Mouse (Mus musculus): ENCODE data around the gene Cklf.
"Not testable (repeated sequence)": the region's sequence is repeated elsewhere in the genome, so short reads cannot be mapped to it uniquely, and the experiment has no call there.

Gene Cklf

GRCm38 (mm10) chr8:104250439-104251367, at the start of gene Cklf:
TSS of gene Cklf (plus strand) at chr8:104250861.
- peak; percentile 73 for DNase-seq

DNA sequence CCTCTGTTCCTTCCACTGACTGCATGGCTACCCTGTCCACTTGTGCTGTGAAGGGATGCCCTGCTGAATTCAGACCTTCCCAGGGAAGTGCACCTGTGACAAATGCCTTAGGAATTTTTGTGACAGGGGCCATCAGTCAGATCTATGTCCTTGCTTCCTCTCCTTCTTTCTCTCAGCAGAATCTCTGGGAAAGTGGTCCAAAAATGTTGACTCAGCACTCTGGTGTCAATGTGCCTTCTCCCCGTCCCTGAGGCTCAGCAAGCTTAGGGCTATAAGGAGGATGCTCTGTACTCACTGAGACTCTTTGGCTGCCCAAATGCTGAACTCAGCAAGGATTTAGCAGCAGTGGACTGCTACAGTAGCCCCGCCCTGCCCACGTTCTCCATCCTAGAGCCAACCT, 49.0 kb upstream of the Cklf start:
- no peak for DNase-seq

GRCm38 (mm10) chr8:104202320-104202719, 48.3 kb upstream of the Cklf start:
- no peak for DNase-seq

GRCm38 (mm10) chr8:104205292-104205691, 45.4 kb upstream of the Cklf start:
- DNase-seq = no peak

DNA sequence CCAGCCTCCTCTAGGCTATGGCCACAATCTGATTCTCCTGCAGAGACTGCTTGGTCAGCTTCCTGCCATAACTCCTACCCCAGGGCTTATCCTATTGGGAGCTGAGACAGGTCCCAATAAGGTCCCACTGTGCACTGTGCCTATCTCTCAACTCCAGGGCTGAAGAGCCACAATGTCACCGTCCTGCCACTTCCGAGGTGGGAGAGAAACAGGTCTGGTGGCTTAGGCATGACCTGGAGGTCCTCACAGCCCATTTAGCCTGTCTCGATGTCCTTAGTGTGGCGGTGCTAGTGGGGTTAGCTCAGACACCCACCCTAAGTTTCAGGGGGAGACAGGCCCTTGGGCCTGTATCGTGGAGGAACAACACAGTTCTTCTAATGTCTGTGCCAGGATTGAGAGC, 33.1 kb upstream of the Cklf start:
- DNase-seq = no peak

GRCm38 (mm10) chr8:104219079-104219478, 31.6 kb upstream of the Cklf start:
- no peak for DNase-seq

DNA sequence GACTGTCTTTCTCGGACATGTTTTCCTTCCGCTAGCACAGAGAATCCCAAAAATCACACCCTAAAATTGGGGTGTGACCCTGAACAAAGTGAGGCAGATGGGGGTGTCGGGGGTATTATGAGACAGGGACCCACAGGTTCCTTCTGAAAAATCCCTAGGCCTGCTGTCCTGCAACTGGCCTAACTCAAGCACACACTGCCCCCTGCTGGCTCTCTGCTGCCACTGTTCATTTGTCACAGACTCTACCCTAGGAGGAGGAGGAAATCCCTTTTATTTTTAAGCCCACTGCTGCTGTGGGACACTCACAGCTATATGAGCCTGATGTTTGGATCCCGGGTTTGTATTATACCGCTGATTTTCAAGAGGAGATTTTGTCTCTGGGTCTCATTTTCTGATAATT, 30.9 kb upstream of the Cklf start:
- DNase-seq = peak; percentile 43

GRCm38 (mm10) chr8:104227048-104227447, 23.6 kb upstream of the Cklf start:
- DNase-seq = no peak

DNA sequence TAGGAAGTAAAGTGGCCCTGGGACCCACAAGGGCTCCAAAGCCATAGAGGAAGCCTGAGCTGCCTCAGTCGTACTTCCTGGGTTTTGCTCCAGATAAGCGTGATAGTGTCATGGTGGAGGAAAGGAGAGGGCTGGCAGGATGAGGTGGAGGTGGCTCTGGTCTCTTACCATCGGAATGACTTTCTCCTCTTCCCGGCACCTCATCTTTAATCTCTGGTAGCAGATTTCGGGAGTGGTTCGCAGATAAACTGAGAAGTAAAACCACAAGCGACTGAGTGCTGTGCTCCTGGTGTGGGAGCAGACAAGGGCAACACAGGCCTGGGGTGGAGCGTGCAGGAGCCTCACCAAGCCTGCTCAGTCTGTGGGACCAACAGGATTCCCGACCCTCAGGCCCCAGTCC, 20.3 kb upstream of the Cklf start:
- DNase-seq = no peak

DNA sequence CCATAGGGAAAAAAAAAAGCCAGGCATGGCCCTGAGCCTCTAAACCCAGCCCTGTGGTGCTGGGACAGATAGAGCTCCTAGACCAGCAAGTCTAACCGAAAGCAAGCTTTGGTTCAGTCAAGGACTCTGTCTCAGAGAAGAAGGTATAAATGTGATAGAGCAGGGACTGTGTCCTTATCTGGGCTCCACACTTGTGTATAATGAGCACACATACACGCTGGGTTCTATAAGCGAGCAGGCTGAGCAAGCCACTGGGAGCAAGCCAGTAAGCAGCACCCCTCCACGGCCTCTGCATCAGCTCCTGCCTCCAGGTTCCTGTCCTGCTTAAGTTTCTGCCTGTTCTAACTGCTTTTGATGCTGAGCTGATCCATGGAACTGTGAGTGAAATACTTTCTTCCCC, 18.6 kb upstream of the Cklf start:
- DNase-seq = no peak

GRCm38 (mm10) chr8:104232919-104233318, 17.7 kb upstream of the Cklf start:
- DNase-seq = no peak

- no peak for DNase-seq
Measured at GRCm38 (mm10) chr8:104234573-104234972, 16.1 kb upstream of the Cklf start.

DNA sequence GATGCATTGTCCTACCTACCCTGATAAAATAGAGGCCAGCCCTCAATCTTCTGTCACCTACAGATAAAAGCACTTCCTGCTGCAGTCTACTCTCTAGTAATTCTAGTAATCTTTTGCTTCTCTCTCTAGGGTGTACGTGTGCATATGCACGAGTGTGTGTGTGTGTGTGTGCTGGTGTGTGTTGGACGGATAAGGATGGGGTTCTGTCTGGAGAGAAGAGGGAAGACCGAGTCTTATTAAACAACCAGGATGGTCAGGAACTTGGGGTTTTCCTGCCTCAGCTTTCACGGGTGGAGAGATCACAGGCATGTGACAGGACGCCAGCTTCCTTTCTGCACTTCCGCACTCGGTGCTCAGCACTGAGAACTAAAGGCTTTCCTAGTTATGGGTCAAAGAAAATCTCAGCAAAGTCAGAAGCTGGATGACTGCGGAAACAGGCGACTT, 11.2 kb upstream of the Cklf start:
- no peak for DNase-seq

DNA sequence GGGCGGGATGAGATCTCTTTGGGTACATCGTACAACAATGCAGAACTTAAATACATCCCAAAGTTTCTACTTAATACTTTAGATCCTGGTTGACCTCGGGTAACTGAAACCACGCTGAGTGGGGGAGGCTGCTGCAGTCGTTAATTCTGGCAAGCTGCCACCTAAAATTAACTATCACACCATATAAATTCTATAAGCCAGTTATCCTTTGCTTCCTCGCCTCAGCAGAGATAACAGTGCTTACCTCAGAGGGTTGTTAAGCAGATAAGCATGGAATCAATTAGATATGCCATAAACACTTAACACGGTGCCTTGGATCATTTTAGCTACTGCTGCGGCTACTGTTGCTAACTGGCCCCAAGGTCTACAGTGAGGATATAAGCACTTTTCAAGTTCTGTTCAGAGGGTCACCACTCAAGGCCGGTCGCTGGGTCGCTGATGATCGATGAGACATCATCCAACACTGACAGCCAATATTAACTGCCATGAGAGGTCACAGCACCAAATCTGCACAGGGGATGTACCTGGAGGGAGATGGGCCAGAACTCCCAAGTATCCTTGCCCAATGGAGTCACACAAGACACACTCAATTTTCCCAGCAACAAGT, 8.5 kb upstream of the Cklf start:
- no peak for DNase-seq

DNA sequence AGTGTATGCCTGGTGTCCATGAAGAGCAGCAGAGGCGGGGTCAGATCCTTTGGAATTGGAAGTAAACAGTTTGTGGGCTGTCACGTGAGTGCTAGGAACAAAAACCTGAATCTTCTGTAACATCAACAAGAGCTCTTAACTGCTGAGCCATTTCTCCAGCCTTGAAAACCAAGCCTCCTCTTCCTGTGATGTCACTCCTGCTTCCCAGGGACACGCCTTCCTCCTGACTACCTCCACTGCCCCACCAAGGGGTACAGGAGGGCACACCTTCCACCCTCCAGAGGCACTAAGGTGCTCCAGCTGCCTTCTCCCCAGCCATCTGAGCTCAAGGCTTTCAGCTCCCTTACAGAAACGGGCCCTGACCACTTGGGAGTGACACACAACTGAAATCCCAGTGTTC, 4.0 kb upstream of the Cklf start:
- no peak for DNase-seq

GRCm38 (mm10) chr8:104247054-104247907, 3.4 kb upstream of the Cklf start:
- DNase-seq = no peak

- peak; percentile 31 for DNase-seq
Measured at GRCm38 (mm10) chr8:104247908-104248275, 2.8 kb upstream of the Cklf start.

DNA sequence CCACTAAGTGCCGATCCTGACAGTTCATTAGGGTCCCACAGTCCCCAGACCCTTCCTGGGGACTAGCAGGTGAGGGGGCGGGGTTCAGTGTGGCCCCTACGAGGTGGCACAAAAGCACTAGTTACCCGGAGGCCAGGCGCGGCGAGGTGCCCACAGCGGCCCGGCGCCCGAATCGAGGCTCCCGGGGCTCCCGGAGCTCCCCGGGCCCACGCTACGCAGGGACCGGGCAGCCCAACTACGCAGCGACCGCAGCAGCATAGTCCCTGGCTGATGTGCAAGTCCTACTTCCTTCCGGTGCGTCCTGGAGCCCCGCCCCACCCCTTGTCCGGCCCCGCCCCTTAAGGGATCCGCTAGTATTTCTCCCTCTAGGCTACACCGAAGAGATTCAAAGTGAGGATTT, 2.4 kb upstream of the Cklf start, which contains the start of gene Tk2:
Gene Tk2, minus strand, starts transcription at position 283 of the 400 bp plus-strand sequence.
- peak; percentile 52 for DNase-seq

DNA sequence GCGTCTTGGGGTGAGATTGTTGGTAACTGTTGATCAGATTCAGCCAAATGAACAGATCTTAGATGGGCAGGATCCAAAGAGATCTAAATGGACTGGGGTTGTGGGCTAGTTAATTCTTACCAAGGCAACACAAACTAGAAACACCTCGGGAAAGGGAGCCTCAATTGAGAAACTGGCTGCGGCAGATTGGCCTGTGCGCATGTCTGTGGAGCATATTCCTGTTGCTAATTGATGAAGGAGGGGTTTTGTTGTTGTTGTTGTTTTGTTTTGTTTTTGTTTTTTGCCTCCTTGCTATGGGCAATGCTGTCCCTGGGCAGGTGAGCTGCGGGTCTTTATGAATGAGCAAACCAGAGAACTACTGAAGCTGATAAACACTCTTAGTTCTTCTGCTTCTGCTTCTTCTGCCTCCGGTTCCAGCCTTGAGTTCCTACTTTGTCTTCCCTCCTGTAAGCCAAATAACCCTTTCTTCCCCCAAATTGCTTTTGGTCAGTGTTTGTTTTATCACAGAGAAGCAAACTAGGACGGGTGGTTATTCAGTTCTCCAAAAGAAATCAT, 1.1 kb upstream of the Cklf start:
- DNase-seq = no peak

- no peak for DNase-seq
Measured at GRCm38 (mm10) chr8:104251461-104251860, 800 bp downstream of the Cklf start.

- no peak for DNase-seq
Measured at GRCm38 (mm10) chr8:104253016-104253415, 2.4 kb downstream of the Cklf start.

DNA sequence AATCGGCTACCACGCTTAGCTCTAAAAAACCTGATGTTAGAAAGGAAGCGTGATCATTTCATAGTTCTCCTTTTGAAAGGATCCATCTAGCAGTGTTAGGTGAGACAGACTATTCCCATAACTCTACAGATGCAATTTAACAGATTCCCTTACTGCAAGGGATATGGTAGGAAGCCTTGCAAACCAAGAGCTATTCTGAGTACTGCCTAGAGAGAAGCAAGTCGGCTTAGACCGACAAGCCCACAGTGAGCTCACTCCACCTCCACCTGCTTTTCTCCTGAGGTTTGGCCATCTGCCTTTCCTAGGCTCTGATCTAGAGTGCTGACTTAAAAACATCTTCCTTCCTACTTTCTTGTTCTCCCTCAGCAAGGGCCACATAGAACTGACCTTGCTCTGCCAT, 11.1 kb downstream of the Cklf start:
- DNase-seq = not testable (repeated sequence)
